Mouse (Mus musculus) brain, embryonic 14.5 days (tissue): ENCODE data around the gene Abtb2.

ENCODE experiments used
- CTCF ChIP-seq: fragments of 200-500 bp; IDR thresholded peaks from 2 replicates; pipeline ENCODE4 v1.5.1; 2012; ENCODE audit warnings: inconsistent platforms, mild to moderate bottlenecking, moderate library complexity, borderline replicate concordance; ENCODE audit not compliant: insufficient read depth, insufficient read length; ENCODE audit errors: extremely low read depth
- POLR2A ChIP-seq: fragments of 200-500 bp; IDR thresholded peaks from 2 replicates; pipeline ENCODE4 v1.6.1; 2012; ENCODE audit warnings: mild to moderate bottlenecking, inconsistent platforms, borderline replicate concordance; ENCODE audit not compliant: poor library complexity, insufficient read depth, insufficient read length, severe bottlenecking; ENCODE audit errors: extremely low read depth

- TF ChIP-seq CTCF (peak; percentile 94), POLR2A (no peak)
Measured at GRCm38 (mm10) chr2:103718594-103719291, 152.6 kb downstream of the Abtb2 start.
